Comparison of ENCODE assay signal across 8 mouse cellular contexts in genomic region chr15:85670176-85670788, GRCm38 (mm10).
DNase-seq lines count a peak whose midpoint lies in the region; ATAC-seq and TF ChIP-seq lines count a peak whose summit lies in the region.

No protein-coding gene starts in this region.

- H3K9me3 ChIP-seq in E14TG2a.4 (ENCODE audit: low read length), result no peaks in the 10 kb centered on the region
- no peaks in the 10 kb centered on the region for H3K9me3 ChIP-seq in forebrain, embryonic 11.5 days (ENCODE audit: control insufficient read depth, low read length)
- no peaks in the 10 kb centered on the region for H3K9me3 ChIP-seq in heart, postnatal 0 days (replicated peaks; ENCODE audit: control insufficient read depth, low read length)
- no peaks in the 10 kb centered on the region for H3K9me3 ChIP-seq in lung, embryonic 14.5 days (ENCODE audit: low read depth, low read length)
- H3K9me3 ChIP-seq in neural tube, embryonic 15.5 days (replicated peaks), result no peaks in the 10 kb centered on the region

- peak overlapping the region; percentile 88 for H3K4me2 ChIP-seq in forebrain, embryonic 11.5 days (ENCODE audit: low read depth, low read length, severe bottlenecking)
- peak overlapping the region; percentile 64 for H3K4me2 ChIP-seq in heart, postnatal 0 days (ENCODE audit: low read depth, low read length)
- H3K4me2 ChIP-seq in lung, embryonic 14.5 days, result peak overlapping the region; percentile 95
- peak overlapping the region; percentile 87 for H3K4me2 ChIP-seq in neural tube, embryonic 15.5 days

- H3K4me1 ChIP-seq in E14TG2a.4 (replicated peaks; ENCODE audit: low read depth, low read length), result peaks cover 6% of the 10 kb centered on the region
- H3K4me1 ChIP-seq in forebrain, embryonic 11.5 days (replicated peaks; ENCODE audit: control insufficient read depth, insufficient read depth, low read length), result 0 out of 2 replicates have a peak, but pooled peaks cover 6% of the 10 kb centered on the region
- peaks cover 36% of the 10 kb centered on the region for H3K4me1 ChIP-seq in heart, postnatal 0 days (ENCODE audit: control insufficient read depth, insufficient read depth)
- peaks cover 14% of the 10 kb centered on the region for H3K4me1 ChIP-seq in lung, embryonic 14.5 days (ENCODE audit: insufficient read depth)
- peaks cover 53% of the 10 kb centered on the region for H3K4me1 ChIP-seq in neural tube, embryonic 15.5 days

- whole genome bisulfite sequencing in forebrain, embryonic 11.5 days, result under 1% methylated on average over 55 of the region's 64 CpGs
- WGBS in heart, postnatal 0 days, result under 1% methylated on average over 59 of the region's 64 CpGs
- 2% methylated on average over 61 of the region's 64 CpGs for WGBS in lung, embryonic 14.5 days
- WGBS in neural tube, embryonic 15.5 days, result under 1% methylated on average over 59 of the region's 64 CpGs

- no peak overlapping the region for H3K27ac ChIP-seq in forebrain, embryonic 11.5 days (ENCODE audit: low read depth, low read length)
- H3K27ac ChIP-seq in heart, postnatal 0 days (ENCODE audit: low read depth), result peak overlapping the region; percentile 100
- peak overlapping the region; percentile 98 for H3K27ac ChIP-seq in lung, embryonic 14.5 days (ENCODE audit: low read depth)
- H3K27ac ChIP-seq in neural tube, embryonic 15.5 days (replicated peaks), result peak overlapping the region; percentile 100

- TF ChIP-seq CTCF in E14TG2a.4 (conservative IDR thresholded peaks at IDR 0.05; ENCODE audit: low read length), result no peak
- no peak for TF ChIP-seq CTCF in heart, postnatal 0 days (IDR thresholded peaks at IDR 0.05; ENCODE audit: low read depth)
- TF ChIP-seq CTCF in lung, embryonic 14.5 days (IDR thresholded peaks at IDR 0.05; ENCODE audit: low read depth), result no peak

- H3K27me3 ChIP-seq in E14TG2a.4 (ENCODE audit: insufficient read depth, low read length), result peaks cover 68% of the 10 kb centered on the region
- peaks cover 84% of the 10 kb centered on the region for H3K27me3 ChIP-seq in forebrain, embryonic 11.5 days (ENCODE audit: control insufficient read depth, insufficient read depth, low read length)
- H3K27me3 ChIP-seq in heart, postnatal 0 days (ENCODE audit: control insufficient read depth, insufficient read depth, low read length), result no peaks in the 10 kb centered on the region
- peaks cover 9% of the 10 kb centered on the region; the same call in 1 of the 2 replicates for H3K27me3 ChIP-seq in lung, embryonic 14.5 days (ENCODE audit: insufficient read depth, low read length)
- H3K27me3 ChIP-seq in neural tube, embryonic 15.5 days (replicated peaks), result no peaks in the 10 kb centered on the region

- peak; percentile 82 for DNase-seq in adrenal gland, postnatal 14 days
- peak; percentile 76 for DNase-seq in forebrain, embryonic 11.5 days (ENCODE audit: low spot score)
- DNase-seq in heart, postnatal 0 days (ENCODE audit: low spot score), result peak; percentile 49
- DNase-seq in layer of hippocampus, adult 18-20 months (ENCODE audit: low spot score in 2 of 2), result peak; percentile 68 to 82
- DNase-seq in lung, embryonic 14.5 days, result peak; percentile 77

- H3K36me3 ChIP-seq in E14TG2a.4 (ENCODE audit: insufficient read depth, low read length), result no peaks in the 10 kb centered on the region
- no peaks in the 10 kb centered on the region for H3K36me3 ChIP-seq in forebrain, embryonic 11.5 days (ENCODE audit: control insufficient read depth, insufficient read depth, low read length)
- H3K36me3 ChIP-seq in heart, postnatal 0 days (replicated peaks; ENCODE audit: control insufficient read depth, insufficient read depth, low read length), result 0 out of 2 replicates have a peak, but pooled peaks cover 3% of the 10 kb centered on the region
- peaks cover 19% of the 10 kb centered on the region for H3K36me3 ChIP-seq in lung, embryonic 14.5 days (ENCODE audit: insufficient read depth)
- no peaks in the 10 kb centered on the region for H3K36me3 ChIP-seq in neural tube, embryonic 15.5 days

- peak; percentile 83 for ATAC-seq in forebrain, embryonic 11.5 days (replicated peaks; ENCODE audit: low FRiP score)
- peak; percentile 52 for ATAC-seq in heart, postnatal 0 days (ENCODE audit: insufficient read depth, low read depth)
- ATAC-seq in lung, embryonic 14.5 days (ENCODE audit: insufficient read depth), result peak; percentile 66
- peak; percentile 80 for ATAC-seq in neural tube, embryonic 15.5 days (ENCODE audit: low FRiP score)
- no peak for ATAC-seq in activated CD4-positive, CD25-positive, alpha-beta regulatory T cell, adult 4 months

- TF ChIP-seq EP300 in heart, postnatal 0 days (IDR thresholded peaks at IDR 0.05; ENCODE audit: low read depth), result peak; percentile 51; the same call in 1 of the 2 replicates

- H3K9ac ChIP-seq in forebrain, embryonic 11.5 days (ENCODE audit: low read length), result peak overlapping the region; percentile 84
- peak overlapping the region; percentile 98 for H3K9ac ChIP-seq in heart, postnatal 0 days (replicated peaks; ENCODE audit: low read depth, low read length)
- peak overlapping the region; percentile 99 for H3K9ac ChIP-seq in lung, embryonic 14.5 days
- peak overlapping the region; percentile 93 for H3K9ac ChIP-seq in neural tube, embryonic 15.5 days (replicated peaks)

- H3K4me3 ChIP-seq in E14TG2a.4 (replicated peaks; ENCODE audit: low read length), result peak overlapping the region; percentile 89
- peak overlapping the region; percentile 64 for H3K4me3 ChIP-seq in forebrain, embryonic 11.5 days (ENCODE audit: low read depth, low read length)
- peak overlapping the region; percentile 84 for H3K4me3 ChIP-seq in heart, postnatal 0 days (ENCODE audit: low read depth, low read length)
- peak overlapping the region; percentile 99 for H3K4me3 ChIP-seq in lung, embryonic 14.5 days (ENCODE audit: low read depth, low read length)
- H3K4me3 ChIP-seq in neural tube, embryonic 15.5 days (replicated peaks), result peak overlapping the region; percentile 82
